Mouse (Mus musculus) heart, postnatal 0 days (tissue): ENCODE results near the gene Scrt2.

Experiments
- CTCF ChIP-seq: IDR thresholded peaks from 2 replicates; pipeline ENCODE4 v1.5.1; 2016; ENCODE audit warnings: antibody characterized with exemption, control low read depth, low read depth
- EP300 ChIP-seq: IDR thresholded peaks from 2 replicates; pipeline ENCODE4 v1.6.1; 2016; ENCODE audit warnings: antibody characterized with exemption, low read depth

DNA sequence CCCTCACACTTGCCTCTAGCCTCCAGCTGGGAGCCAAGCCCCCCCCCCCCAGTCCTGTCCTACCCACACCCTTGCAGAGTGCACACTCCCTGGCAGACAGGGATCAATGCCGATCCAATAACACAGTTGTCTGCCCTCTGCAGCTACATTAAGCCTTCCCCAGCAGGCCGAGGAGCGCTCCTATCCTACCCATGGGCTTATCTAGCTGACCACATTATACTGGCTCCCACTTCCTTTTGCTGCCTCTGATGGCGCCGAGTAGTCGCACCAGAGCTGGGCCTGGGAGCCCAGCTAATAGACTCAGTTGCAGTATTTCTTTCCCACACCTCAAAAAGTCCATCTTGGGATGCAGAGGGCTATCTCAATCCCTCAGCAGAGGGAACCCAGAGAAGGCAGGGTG lies 4.1 kb downstream of the Scrt2 start:
- TF ChIP-seq CTCF = no peak
- no peak for TF ChIP-seq EP300
